In genomic region chr8:11459016-11459415, GRCm38 (mm10) we compare ENCODE assay signal across 12 mouse cellular contexts. TPM values are rescaled to one million over a fixed set of nuclear protein-coding genes. Genes with fewer than 3 reads are reported as not detected.
DNase-seq lines count a peak whose midpoint lies in the region; ATAC-seq and TF ChIP-seq lines count a peak whose summit lies in the region.
"Had no signal": no experiment of that assay in that cellular context is flagged by ENCODE, and none has a peak within 500 bp of the region (broad histone marks: within the 10 kb centered on the region; RNA-seq: fewer than 3 reads in every experiment).

No protein-coding gene starts in this region.

- no peak overlapping the region for H3K4me2 ChIP-seq in heart, postnatal 0 days (ENCODE audit: low read depth, low read length)
- peak overlapping the region; percentile 16; the same call in 1 of the 2 replicates for H3K4me2 ChIP-seq in liver, embryonic 15.5 days

- TF ChIP-seq EP300 in heart, postnatal 0 days (IDR thresholded peaks at IDR 0.05; ENCODE audit: low read depth): no peak

- no peak overlapping the region for H3K9ac ChIP-seq in heart, postnatal 0 days (replicated peaks; ENCODE audit: low read depth, low read length)
- H3K9ac ChIP-seq in liver, embryonic 15.5 days: no peak overlapping the region

- no peak for DNase-seq in heart, postnatal 0 days (ENCODE audit: low spot score)
- no peak for DNase-seq in heart, adult 9 months (ENCODE audit: low spot score in 2 of 2)
- DNase-seq in embryo, embryonic 9.5 days (ENCODE audit: extremely low spot score): peak; percentile 38
- peak; percentile 61 to 82 for DNase-seq in kidney, adult 8-10 months
- no peak for DNase-seq in spleen, adult 18-20 months
- no peak for DNase-seq in urinary bladder, adult 2 months (ENCODE audit: low spot score)
- DNase-seq: cerebellum, adult 18-20 months; right cerebral cortex, postnatal 25 days; thymus, postnatal 36 days had no signal

- no peak for ATAC-seq in heart, postnatal 0 days (ENCODE audit: insufficient read depth, low read depth)
- ATAC-seq in liver, embryonic 15.5 days (ENCODE audit: insufficient read depth): peak; percentile 67
- no peak for ATAC-seq in megakaryocyte, adult 5-6 weeks (ENCODE audit: poor library complexity, severe bottlenecking)

- WGBS in heart, postnatal 0 days: 59% methylated on average over 5 of the region's 5 CpGs
- 47% methylated on average over 5 of the region's 5 CpGs for whole genome bisulfite sequencing in liver, embryonic 15.5 days (ENCODE audit: insufficient replicate concordance)

- no peaks in the 10 kb centered on the region for H3K9me3 ChIP-seq in heart, postnatal 0 days (replicated peaks; ENCODE audit: control insufficient read depth, low read length)
- H3K9me3 ChIP-seq in liver, embryonic 15.5 days (replicated peaks): no peaks in the 10 kb centered on the region
- H3K9me3 ChIP-seq: forebrain, embryonic 10.5 days had no signal

- TF ChIP-seq CTCF in heart, postnatal 0 days (IDR thresholded peaks at IDR 0.05; ENCODE audit: low read depth): no peak

- no peak overlapping the region for H3K4me3 ChIP-seq in heart, postnatal 0 days (ENCODE audit: low read depth, low read length)
- H3K4me3 ChIP-seq in liver, embryonic 15.5 days (replicated peaks): no peak overlapping the region
- H3K4me3 ChIP-seq: forebrain, embryonic 10.5 days had no signal

- H3K27ac ChIP-seq in heart, postnatal 0 days (ENCODE audit: low read depth): peak overlapping the region; percentile 92
- H3K27ac ChIP-seq in liver, embryonic 15.5 days (replicated peaks): peak overlapping the region; percentile 70
- H3K27ac ChIP-seq: forebrain, embryonic 10.5 days had no signal

- peaks cover 1% of the 10 kb centered on the region; the same call in 1 of the 2 replicates for H3K36me3 ChIP-seq in heart, postnatal 0 days (replicated peaks; ENCODE audit: control insufficient read depth, insufficient read depth, low read length)
- H3K36me3 ChIP-seq in liver, embryonic 15.5 days (replicated peaks): no peaks in the 10 kb centered on the region
- H3K36me3 ChIP-seq: forebrain, embryonic 10.5 days had no signal

- peaks cover 46% of the 10 kb centered on the region for H3K4me1 ChIP-seq in heart, postnatal 0 days (ENCODE audit: control insufficient read depth, insufficient read depth)
- peaks cover 32% of the 10 kb centered on the region for H3K4me1 ChIP-seq in liver, embryonic 15.5 days (replicated peaks)

- H3K27me3 ChIP-seq in heart, postnatal 0 days (ENCODE audit: control insufficient read depth, insufficient read depth, low read length): no peaks in the 10 kb centered on the region
- H3K27me3 ChIP-seq in liver, embryonic 15.5 days: no peaks in the 10 kb centered on the region

RNA-seq across cellular contexts. Expression of gene Rab20, which starts 19.5 kb away (rescaled TPM):
- 84.5 and 121 TPM in 2 replicates for total RNA-seq in heart, postnatal 0 days (2014; rRNA removed; ENCODE audit: low replicate concordance)
- polyA plus RNA-seq in heart, postnatal 0 days (2015; fragmentation: Nextera tagmentation; extraction: Ambion mirVana): 52.0 and 56.1 TPM in 2 replicates
- 5.8 and 6.9 TPM in 2 replicates for polyA plus RNA-seq in liver, embryonic 15.5 days (2015; fragmentation: Nextera tagmentation; extraction: Ambion mirVana)
- total RNA-seq in megakaryocyte, adult 5-6 weeks (2015): 2.5 and 3.5 TPM in 2 replicates
- total RNA-seq in megakaryocyte, adult 5-6 weeks (2017): 3.3 and 7.7 TPM in 2 replicates
- 24.9 and 29.8 TPM in 2 replicates for polyA plus RNA-seq in urinary bladder, adult 2 months (2012; rRNA removed)

RNA-seq across cellular contexts. Expression of gene Naxd, which starts 38.3 kb away (rescaled TPM):
- 71.3 and 71.6 TPM in 2 replicates for total RNA-seq in heart, postnatal 0 days (2014; rRNA removed; ENCODE audit: low replicate concordance)
- polyA plus RNA-seq in heart, postnatal 0 days (2015; fragmentation: Nextera tagmentation; extraction: Ambion mirVana): 62.7 and 66.3 TPM in 2 replicates
- 37.1 and 40.1 TPM in 2 replicates for polyA plus RNA-seq in liver, embryonic 15.5 days (2015; fragmentation: Nextera tagmentation; extraction: Ambion mirVana)
- total RNA-seq in megakaryocyte, adult 5-6 weeks (2015): 39.8 and 53.9 TPM in 2 replicates
- total RNA-seq in megakaryocyte, adult 5-6 weeks (2017): 45.7 and 58.1 TPM in 2 replicates
- polyA plus RNA-seq in urinary bladder, adult 2 months (2012; rRNA removed): 120 and 154 TPM in 2 replicates

Comparison
In these comparisons a context has a peak if more than half of its experiments do, and no peak if none do; other contexts are left out.
1. DNase-seq: peak in embryo, embryonic 9.5 days (single experiment) and kidney, adult 8-10 months (2 of 2); none in heart, postnatal 0 days (single experiment), heart, adult 9 months (0 of 2), spleen, adult 18-20 months (0 of 2) and urinary bladder, adult 2 months (single experiment).